Mouse (Mus musculus) thymus, adult 2 months (tissue): ENCODE measurements around the gene Trpv5. TPM values are rescaled to one million over a fixed set of nuclear protein-coding genes. Genes with fewer than 3 reads are reported as not detected.

ENCODE experiments used
- DNase-seq: peaks from one replicate; pipeline ENCODE4 v3.0.0; 2021
- H3K27ac ChIP-seq: fragments of 200-500 bp; 2 replicates; pipeline ENCODE4 v1.5.1; 2012; ENCODE audit warnings: low read length, control low read depth; ENCODE audit not compliant: control insufficient read depth, insufficient read depth
- H3K27me3 ChIP-seq: fragments of 200-500 bp; 2 replicates; pipeline ENCODE4 v1.6.1; 2012; ENCODE audit warnings: mild to moderate bottlenecking, low read length, moderate library complexity, mixed read lengths; ENCODE audit not compliant: control insufficient read depth, insufficient read depth
- H3K36me3 ChIP-seq: fragments of 200-500 bp; 2 replicates; pipeline ENCODE4 v1.6.1; 2012; ENCODE audit warnings: mild to moderate bottlenecking, low read length, moderate library complexity; ENCODE audit not compliant: control insufficient read depth, insufficient read depth
- H3K4me1 ChIP-seq: fragments of 200-500 bp; replicated peaks from 2 replicates; pipeline ENCODE4 v1.6.1; 2012; ENCODE audit warnings: low read length; ENCODE audit not compliant: control insufficient read depth, insufficient read depth
- H3K4me3 ChIP-seq: fragments of 200-500 bp; 2 replicates; pipeline ENCODE4 v1.5.1; 2012; ENCODE audit warnings: mild to moderate bottlenecking, low read length, control low read depth, moderate library complexity; ENCODE audit not compliant: control insufficient read depth, insufficient read depth
- CTCF ChIP-seq: fragments of 200-500 bp; IDR thresholded peaks from 2 replicates; pipeline ENCODE4 v1.5.1; 2012; ENCODE audit warnings: mild to moderate bottlenecking, control low read depth, low read length, moderate library complexity, borderline replicate concordance; ENCODE audit not compliant: control insufficient read depth, poor library complexity, insufficient read depth; ENCODE audit errors: extremely low read depth
- POLR2A ChIP-seq: fragments of 200-500 bp; IDR thresholded peaks from 2 replicates; pipeline ENCODE4 v1.6.1; 2012; ENCODE audit warnings: mild to moderate bottlenecking, low read length, control low read depth, moderate library complexity; ENCODE audit not compliant: control insufficient read depth, poor library complexity, insufficient read depth; ENCODE audit errors: extremely low read depth
- WGBS: fragments of 180-500 bp; shearing (Covaris S2); methylation state at CpG from one replicate; pipeline ENCODE4 v1.1.7; 2018; 5-methylcytosine and 5-hydroxymethylcytosine counted together
- polyA plus RNA-seq: library from polyadenylated mRNA; depleted of rRNA; stranded (reverse); fragments of >200 nt; gene quantifications from 2 replicates; pipeline ENCODE4 v1.2.3, GENCODE M21; 2012

Trpv5 gene
- polyA plus RNA-seq, 1 experiment = not detected

DNA sequence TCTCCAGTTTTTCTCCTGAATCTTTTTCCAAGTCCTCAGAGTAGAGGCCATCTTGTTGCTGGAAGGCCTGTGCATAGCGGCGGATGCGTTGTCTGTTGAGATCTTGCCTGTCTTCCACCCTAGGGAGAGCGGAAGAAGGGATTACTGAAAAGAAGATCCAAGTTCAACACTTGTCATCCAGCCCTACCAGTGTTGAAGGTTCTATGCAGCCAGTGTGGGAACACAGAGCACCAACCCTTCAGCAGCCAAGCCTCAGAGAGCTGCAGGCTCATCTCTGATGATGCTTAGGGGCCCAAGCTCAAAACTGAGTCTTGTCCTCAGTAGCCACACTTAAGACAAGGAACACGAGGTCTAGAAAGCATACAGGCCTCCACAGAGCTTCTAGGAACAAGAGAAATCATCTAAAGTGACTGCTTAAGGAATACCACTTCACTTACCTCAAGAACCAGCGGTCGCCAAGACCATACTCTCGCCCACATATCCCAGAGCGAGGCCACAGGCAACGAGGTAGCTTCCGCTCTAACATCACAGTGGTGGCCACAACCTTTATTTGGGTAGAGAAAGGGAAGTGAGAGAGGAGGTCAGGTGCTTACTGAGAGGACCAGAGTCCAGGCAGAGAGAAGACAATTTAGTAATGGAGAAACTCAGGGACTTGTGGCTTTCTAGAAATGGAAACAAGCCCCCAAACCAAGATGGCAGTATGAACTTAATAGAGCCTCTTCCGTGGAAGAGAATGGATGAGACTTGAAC, 59.2 kb downstream of the Trpv5 start:
- no peak overlapping the region for H3K4me3 ChIP-seq
- no peak for DNase-seq
- H3K27me3 ChIP-seq = no peaks in the 10 kb centered on the region
- H3K4me1 ChIP-seq = no peaks in the 10 kb centered on the region
- peaks cover 43% of the 10 kb centered on the region for H3K36me3 ChIP-seq
- H3K27ac ChIP-seq = no peak overlapping the region
- 65% methylated on average over 12 of the region's 12 CpGs for WGBS
- TF ChIP-seq CTCF (no peak), POLR2A (no peak)

- WGBS = 96% methylated on average over 9 of the region's 9 CpGs
- Histone ChIP-seq H3K36me3 (peaks cover 53% of the 10 kb centered on the region), H3K4me1 (no peaks in the 10 kb centered on the region), H3K27ac (no peak overlapping the region), H3K27me3 (no peaks in the 10 kb centered on the region), H3K4me3 (no peak overlapping the region)
- TF ChIP-seq POLR2A = no peak
- no peak for TF ChIP-seq CTCF
- no peak for DNase-seq
Measured at GRCm38 (mm10) chr6:41620173-41620798, 60.3 kb downstream of the Trpv5 start.

DNA sequence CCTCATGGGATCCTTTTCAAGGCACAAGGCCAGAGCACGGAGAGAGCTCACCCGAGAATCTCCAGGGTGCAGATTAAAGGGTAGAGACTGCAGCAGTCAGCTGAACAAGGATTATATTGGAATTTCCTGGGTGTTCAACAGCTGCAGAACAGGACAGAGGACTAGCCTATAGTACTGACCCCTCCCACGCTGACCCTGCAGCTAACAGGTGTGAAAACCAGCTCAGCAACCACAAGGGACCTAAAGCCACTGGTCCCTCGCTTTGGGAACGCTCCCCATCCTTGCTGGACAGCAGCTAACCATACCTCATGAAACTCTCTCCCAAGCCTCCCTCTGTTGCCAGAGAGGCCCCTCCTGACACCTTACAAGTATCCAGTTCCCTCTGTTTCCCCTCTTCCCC, 72.9 kb downstream of the Trpv5 start:
- H3K36me3 ChIP-seq = peaks cover under 1% of the 10 kb centered on the region; the same call in 1 of the 2 replicates
- no peaks in the 10 kb centered on the region for H3K27me3 ChIP-seq
- peak overlapping the region; percentile 19; the same call in 1 of the 2 replicates for H3K4me3 ChIP-seq
- H3K27ac ChIP-seq = peak overlapping the region; percentile 24; the same call in 1 of the 2 replicates
- DNase-seq = no peak
- WGBS = 95% methylated on average over 5 of the region's 5 CpGs
- no peak for TF ChIP-seq POLR2A
- no peak for TF ChIP-seq CTCF
- peaks cover 24% of the 10 kb centered on the region for H3K4me1 ChIP-seq

DNA sequence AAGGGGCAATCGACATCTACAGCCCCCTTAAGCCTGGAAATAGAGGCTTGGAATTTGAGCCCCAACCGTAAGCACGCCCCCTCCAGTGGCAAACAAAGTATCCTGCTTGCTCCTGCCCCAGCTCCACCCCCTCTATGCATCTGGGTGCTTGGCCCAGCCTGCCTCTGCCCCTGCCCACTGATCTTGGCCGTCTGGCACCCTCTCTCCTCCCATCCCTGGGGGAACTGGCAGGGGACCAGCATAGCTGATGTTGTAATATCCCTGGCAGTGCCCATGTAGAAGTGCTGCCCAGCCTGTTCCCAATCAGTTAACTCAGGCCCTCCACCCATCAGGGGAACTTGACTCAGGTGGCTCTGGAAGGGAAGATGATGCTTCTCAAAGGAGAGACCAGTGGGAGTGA, 74.4 kb downstream of the Trpv5 start:
- H3K27ac ChIP-seq = peak overlapping the region; percentile 25; the same call in 1 of the 2 replicates
- peaks cover 24% of the 10 kb centered on the region for H3K4me1 ChIP-seq
- 18% methylated on average over 4 of the region's 4 CpGs for WGBS
- peak overlapping the region; percentile 94 for H3K4me3 ChIP-seq
- TF ChIP-seq POLR2A (no peak), CTCF (no peak)
- DNase-seq = peak; percentile 43
- no peaks in the 10 kb centered on the region for H3K27me3 ChIP-seq
- H3K36me3 ChIP-seq = no peaks in the 10 kb centered on the region

- DNase-seq = no peak
- Histone ChIP-seq H3K4me3 (peak overlapping the region; percentile 94), H3K4me1 (peaks cover 24% of the 10 kb centered on the region), H3K27ac (peak overlapping the region; percentile 25; the same call in 1 of the 2 replicates), H3K27me3 (no peaks in the 10 kb centered on the region), H3K36me3 (no peaks in the 10 kb centered on the region)
- TF ChIP-seq POLR2A = no peak
- no peak for TF ChIP-seq CTCF
- 9% methylated on average over 7 of the region's 7 CpGs for WGBS
Measured at GRCm38 (mm10) chr6:41605794-41606104, 74.8 kb downstream of the Trpv5 start.

DNA sequence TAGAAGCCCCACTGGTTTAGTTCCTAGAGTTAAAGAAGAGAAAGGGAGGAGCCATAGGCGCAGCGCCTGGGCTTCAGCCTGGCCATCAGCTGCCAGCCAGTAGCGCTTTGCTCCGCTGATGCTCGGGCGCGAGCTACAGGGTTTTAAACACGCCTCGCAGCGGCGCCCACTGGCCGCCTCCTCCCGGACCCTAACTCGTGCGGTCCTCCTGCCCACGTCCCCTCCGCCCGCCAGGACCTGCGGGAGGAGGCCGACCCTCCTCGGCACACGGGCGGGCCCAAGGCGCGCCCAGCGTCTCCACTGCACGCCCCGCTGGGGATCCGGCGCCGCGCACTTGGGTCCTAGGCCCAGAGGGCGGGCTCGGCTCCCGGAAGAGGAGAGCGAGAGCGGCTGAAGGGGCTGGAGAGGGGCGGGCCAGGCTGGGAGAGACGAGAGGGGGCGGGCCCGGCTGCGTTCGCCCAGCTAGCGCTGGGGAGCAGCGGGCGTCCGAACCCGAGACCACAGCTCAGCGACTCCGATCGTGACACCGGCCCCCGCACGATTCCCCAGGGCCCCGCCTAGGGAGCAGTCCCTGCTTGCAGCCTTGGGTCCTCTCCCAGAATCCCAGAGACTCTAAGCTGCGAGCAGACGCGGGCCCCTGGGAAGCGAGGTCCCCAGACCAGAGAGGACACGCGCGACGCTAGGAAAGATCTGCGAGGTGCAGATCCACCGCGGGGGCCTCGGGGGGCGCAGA, 75.3 kb downstream of the Trpv5 start, which contains the start of gene Ephb6:
Gene Ephb6 (plus strand): TSS at position 422 of the 733 bp plus-strand sequence.
- peak; percentile 89 for DNase-seq
- H3K36me3 ChIP-seq = no peaks in the 10 kb centered on the region
- peak within 1 kb of the TSS; percentile 92 for H3K27ac ChIP-seq
- no peaks in the 10 kb centered on the region for H3K27me3 ChIP-seq
- H3K4me1 ChIP-seq = peaks cover 24% of the 10 kb centered on the region
- WGBS = under 1% methylated on average over 68 of the region's 68 CpGs
- TF ChIP-seq POLR2A (peak; percentile 98), CTCF (0 out of 2 replicates have a peak, but pooled peaks have one; percentile 52)
- peak within 1 kb of the TSS; percentile 94 for H3K4me3 ChIP-seq
